In the genomic region with DNA sequence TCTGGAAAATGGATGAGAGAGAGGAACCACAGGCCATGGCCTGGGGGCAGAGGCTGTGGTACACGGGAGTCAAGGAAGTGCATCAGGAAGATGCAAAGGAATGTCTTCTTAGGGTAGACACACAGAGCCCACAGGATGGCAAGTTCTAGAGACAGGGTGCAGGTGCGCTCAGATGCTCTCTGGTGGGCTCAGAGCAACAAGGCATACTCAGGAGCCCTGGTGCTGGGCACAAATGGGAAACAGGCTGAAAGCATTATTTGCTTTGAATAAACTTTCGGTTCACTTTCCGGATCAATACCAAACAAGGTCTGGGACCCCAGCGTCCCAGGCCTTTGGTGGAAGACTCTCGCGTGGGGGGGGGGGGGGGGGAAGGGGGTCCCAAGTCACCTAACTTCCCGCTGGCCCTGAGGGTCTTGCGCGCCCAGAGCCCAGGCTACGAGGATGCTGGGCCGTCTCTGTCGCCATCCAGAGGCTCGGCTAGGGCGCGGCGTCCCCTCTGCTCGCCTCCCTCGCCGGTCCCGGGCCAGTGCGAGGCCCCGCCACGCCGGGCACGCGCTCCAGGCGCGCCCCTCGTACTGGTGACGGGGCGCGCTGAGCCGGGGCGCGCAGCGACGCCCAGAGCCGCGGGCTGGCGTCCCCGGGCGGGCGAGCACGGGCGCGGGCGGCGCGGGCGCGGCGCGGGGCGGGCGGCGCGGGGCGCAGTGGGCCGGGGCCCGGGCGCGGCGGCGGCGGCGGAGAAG, we compare ENCODE assay signal across 9 mouse cellular contexts. TPM values are rescaled to one million over a fixed set of nuclear protein-coding genes. Genes with fewer than 3 reads are reported as not detected.
A peak's percentile ranks its signal among the peaks of the same experiment; 100 is the strongest.
DNase-seq lines count a peak whose midpoint lies in the region; ATAC-seq and TF ChIP-seq lines count a peak whose summit lies in the region.
"Had no signal": no experiment of that assay in that cellular context is flagged by ENCODE, and none has a peak within 500 bp of the region (broad histone marks: within the 10 kb centered on the region; RNA-seq: fewer than 3 reads in every experiment).

Gene Fam19a5 (plus strand): TSS at position 701 of the 740 bp plus-strand sequence.

- WGBS in intestine, embryonic 15.5 days: 3% methylated on average over 36 of the region's 67 CpGs
- 2% methylated on average over 31 of the region's 67 CpGs for WGBS in liver, embryonic 16.5 days (ENCODE audit: insufficient replicate concordance)
- WGBS in stomach, embryonic 16.5 days: under 1% methylated on average over 40 of the region's 67 CpGs

- H3K27me3 ChIP-seq in G1E (ENCODE audit: insufficient read depth, low read length): no peaks in the 10 kb centered on the region
- H3K27me3 ChIP-seq in intestine, embryonic 15.5 days (replicated peaks): peaks cover 67% of the 10 kb centered on the region
- peaks cover 42% of the 10 kb centered on the region for H3K27me3 ChIP-seq in liver, embryonic 16.5 days (ENCODE audit: control insufficient read depth, insufficient read depth, low read depth, low read length)
- peaks cover 67% of the 10 kb centered on the region for H3K27me3 ChIP-seq in stomach, embryonic 16.5 days (ENCODE audit: control insufficient read depth, insufficient read depth, low read length)

- ATAC-seq in G1E (ENCODE audit: extremely low read depth, insufficient number of reproducible peaks, low FRiP score, poor library complexity, severe bottlenecking): no peak
- peak; percentile 70 for ATAC-seq in intestine, embryonic 15.5 days
- no peak for ATAC-seq in liver, embryonic 16.5 days (ENCODE audit: low read depth)
- no peak for ATAC-seq in stomach, embryonic 16.5 days (ENCODE audit: insufficient read depth, low FRiP score)
- no peak for ATAC-seq in CD4-positive, CD25-positive, alpha-beta regulatory T cell, adult 4 months

- peaks cover 82% of the 10 kb centered on the region for H3K9me3 ChIP-seq in G1E (replicated peaks)
- no peaks in the 10 kb centered on the region for H3K9me3 ChIP-seq in intestine, embryonic 15.5 days
- H3K9me3 ChIP-seq in liver, embryonic 16.5 days (replicated peaks; ENCODE audit: control insufficient read depth, low read length): no peaks in the 10 kb centered on the region
- H3K9me3 ChIP-seq in stomach, embryonic 16.5 days (replicated peaks; ENCODE audit: control insufficient read depth, low read length): no peaks in the 10 kb centered on the region

- no peaks in the 10 kb centered on the region for H3K4me1 ChIP-seq in G1E (ENCODE audit: insufficient read depth, low read depth, low read length)
- peaks cover 5% of the 10 kb centered on the region; the same call in 1 of the 2 replicates for H3K4me1 ChIP-seq in intestine, embryonic 15.5 days (replicated peaks)
- no peaks in the 10 kb centered on the region for H3K4me1 ChIP-seq in liver, embryonic 16.5 days (ENCODE audit: control insufficient read depth, low read depth, low read length)
- peaks cover 3% of the 10 kb centered on the region for H3K4me1 ChIP-seq in stomach, embryonic 16.5 days (ENCODE audit: control insufficient read depth, insufficient read depth, low read length)

- peak within 1 kb of the TSS; percentile 44; the same call in 1 of the 2 replicates for H3K9ac ChIP-seq in intestine, embryonic 15.5 days
- no peak within 1 kb of the TSS for H3K9ac ChIP-seq in liver, embryonic 16.5 days (ENCODE audit: low read depth, low read length)
- peak within 1 kb of the TSS; percentile 56 for H3K9ac ChIP-seq in stomach, embryonic 16.5 days (ENCODE audit: low read length)

- no peak for TF ChIP-seq CTCF in G1E (IDR thresholded peaks at IDR 0.05; ENCODE audit: low read depth, low read length)

- H3K4me2 ChIP-seq in intestine, embryonic 15.5 days (replicated peaks): peak within 1 kb of the TSS; percentile 92
- peak within 1 kb of the TSS; percentile 24; the same call in 1 of the 2 replicates for H3K4me2 ChIP-seq in liver, embryonic 16.5 days (ENCODE audit: low read depth, low read length)
- peak within 1 kb of the TSS; percentile 77 for H3K4me2 ChIP-seq in stomach, embryonic 16.5 days (ENCODE audit: low read depth, low read length)

- no peak within 1 kb of the TSS for H3K27ac ChIP-seq in intestine, embryonic 15.5 days
- H3K27ac ChIP-seq in liver, embryonic 16.5 days (ENCODE audit: low read length): no peak within 1 kb of the TSS
- no peak within 1 kb of the TSS for H3K27ac ChIP-seq in stomach, embryonic 16.5 days (ENCODE audit: low read length)
- H3K27ac ChIP-seq: macrophage had no signal

- no peaks in the 10 kb centered on the region for H3K36me3 ChIP-seq in G1E (replicated peaks)
- H3K36me3 ChIP-seq in intestine, embryonic 15.5 days: no peaks in the 10 kb centered on the region
- H3K36me3 ChIP-seq in liver, embryonic 16.5 days (ENCODE audit: control insufficient read depth, insufficient read depth): no peaks in the 10 kb centered on the region
- H3K36me3 ChIP-seq in stomach, embryonic 16.5 days (ENCODE audit: control insufficient read depth, insufficient read depth, low read length): no peaks in the 10 kb centered on the region

- peak; percentile 37 for DNase-seq in gastrocnemius, postnatal 10 days
- no peak for DNase-seq in gastrocnemius, postnatal 25 days
- no peak for DNase-seq in G1E (ENCODE audit: low spot score)
- DNase-seq in embryo, embryonic 11.5 days (ENCODE audit: low read depth, low spot score): peak; percentile 52

- peak within 1 kb of the TSS; percentile 23; the same call in 1 of the 2 replicates for H3K4me3 ChIP-seq in G1E (ENCODE audit: low read depth, low read length)
- H3K4me3 ChIP-seq in intestine, embryonic 15.5 days (replicated peaks): peak within 1 kb of the TSS; percentile 46
- peak within 1 kb of the TSS; percentile 13; the same call in 1 of the 2 replicates for H3K4me3 ChIP-seq in liver, embryonic 16.5 days (ENCODE audit: low read depth, low read length)
- peak within 1 kb of the TSS; percentile 49 for H3K4me3 ChIP-seq in stomach, embryonic 16.5 days (replicated peaks; ENCODE audit: low read length)

RNA-seq across cellular contexts. Expression of gene Fam19a5, which starts in this region (rescaled TPM):
- total RNA-seq in gastrocnemius, postnatal 10 days (2021): 1 to 10 TPM; 2.6 to 3.9 TPM
- total RNA-seq in gastrocnemius, postnatal 25 days (2021): 1 to 10 TPM; 1.4 to 2.0 TPM
- total RNA-seq in G1E (2014; fragmentation: Nextera tagmentation): not detected in 2 replicates
- total RNA-seq in G1E (2017): not detected in 2 replicates
- polyA plus RNA-seq in G1E (2012): not detected in 2 replicates
- 2.4 and 2.6 TPM in 2 replicates for polyA plus RNA-seq in intestine, embryonic 15.5 days (2015; fragmentation: Nextera tagmentation; extraction: Ambion mirVana)
- 0.06 TPM in 1 of 2 replicates, not detected in the other for polyA plus RNA-seq in liver, embryonic 16.5 days (2015; fragmentation: Nextera tagmentation; extraction: Ambion mirVana)
- 2.6 and 2.9 TPM in 2 replicates for polyA plus RNA-seq in stomach, embryonic 16.5 days (2015; fragmentation: Nextera tagmentation; extraction: Ambion mirVana)
- polyA plus RNA-seq in CD4-positive, CD25-positive, alpha-beta regulatory T cell, adult 4 months (2017; shearing (Covaris generic)): not detected
- polyA plus RNA-seq: macrophage had no signal

Comparison
In these comparisons a context has a peak if more than half of its experiments do, and no peak if none do; other contexts are left out.
1. DNase-seq: peak in gastrocnemius, postnatal 10 days (single experiment) and embryo, embryonic 11.5 days (single experiment); none in gastrocnemius, postnatal 25 days (single experiment) and G1E (single experiment).
2. H3K4me2 ChIP-seq: peak in every context shown above with its lines; median percentile 92 in intestine, embryonic 15.5 days; 77 in stomach, embryonic 16.5 days; 24 in liver, embryonic 16.5 days.
3. Peak in every context shown above with its lines, with median percentiles within 50 percentile points of each other: H3K4me3 ChIP-seq.